Mouse (Mus musculus) erythroblast, embryonic 14.5 days (primary cell): ENCODE results near the gene Zc3hc1.

Source experiments
- GATA1 ChIP-seq: IDR thresholded peaks from 2 replicates; pipeline ENCODE4 v1.6.1; 2012; ENCODE audit warnings: low read length, inconsistent platforms, mixed read lengths
- TAL1 ChIP-seq: IDR thresholded peaks from 3 replicates; pipeline ENCODE4 v1.6.1; 2012; ENCODE audit warnings: low read length, inconsistent platforms, mixed read lengths

- TF ChIP-seq GATA1 (no peak), TAL1 (no peak)
These were observed 71.6 kb downstream of the Zc3hc1 start for GRCm38 (mm10) chr6:30319216-30319615.
